Mouse (Mus musculus) embryo, embryonic 11.5 days (tissue): ENCODE results near the gene Proser2.
"Not testable (repeated sequence)": the region's sequence is repeated elsewhere in the genome, so short reads cannot be mapped to it uniquely, and the experiment has no call there.

Experiments
- DNase-seq: peaks from one replicate; pipeline ENCODE4 v3.0.0-alpha.2; 2012; ENCODE audit warnings: low read depth, low spot score

Gene Proser2

GRCm38 (mm10) chr2:6128881-6129280 lies 1.1 kb downstream of the Proser2 start:
- no peak for DNase-seq

DNA sequence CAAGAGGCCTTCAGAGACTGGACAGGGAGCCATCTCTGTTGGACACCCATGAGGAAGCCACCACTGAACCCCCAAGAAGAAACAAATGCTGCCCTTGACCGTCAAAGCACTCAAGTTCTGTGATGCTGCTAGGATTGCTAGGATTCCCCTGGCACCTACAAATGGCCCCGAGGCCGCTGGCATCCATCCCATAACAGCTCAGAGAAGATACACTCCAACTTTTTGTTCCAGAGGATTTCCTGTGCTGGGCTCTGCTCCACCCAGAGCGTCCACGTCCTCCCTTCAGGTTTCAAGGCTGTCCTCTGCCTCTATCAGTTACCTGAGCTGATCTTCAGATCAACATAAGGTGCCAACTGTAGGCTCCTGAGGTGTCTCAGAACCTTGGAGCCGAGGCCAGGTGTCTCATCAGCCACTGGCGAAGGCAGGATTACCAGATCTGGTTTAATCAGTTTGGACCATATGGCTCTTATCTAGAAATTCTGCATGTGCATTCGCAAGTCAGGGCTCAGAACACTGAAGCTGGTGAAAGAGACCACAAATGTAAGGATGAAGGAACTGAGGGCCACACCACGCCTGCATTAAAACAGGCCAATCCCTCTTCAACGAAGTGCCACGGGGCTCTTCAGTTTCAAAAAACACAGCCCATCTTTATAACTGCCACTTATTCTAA lies 1.7 kb downstream of the Proser2 start:
- no peak for DNase-seq

- no peak for DNase-seq
These were observed 7.0 kb downstream of the Proser2 start for GRCm38 (mm10) chr2:6123046-6123445.

DNA sequence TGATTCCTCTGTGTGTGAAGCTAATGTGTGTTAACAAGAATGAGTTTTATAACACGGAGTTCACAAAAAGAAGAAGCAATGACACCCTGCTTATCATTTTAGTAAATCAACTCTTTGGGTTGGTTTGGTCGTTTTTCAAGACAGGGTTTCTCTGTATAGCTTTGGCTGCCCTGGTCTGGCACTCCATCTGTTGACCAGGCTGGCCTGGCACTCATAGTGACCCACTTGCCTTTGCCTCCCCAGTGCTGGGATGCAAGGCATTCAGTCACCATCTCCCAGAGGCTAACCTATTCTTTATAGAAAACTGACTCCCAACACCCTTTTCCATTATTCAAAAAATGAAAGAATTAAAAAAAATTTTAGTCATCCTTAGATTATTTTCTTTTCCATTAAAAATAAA lies 8.9 kb downstream of the Proser2 start:
- DNase-seq, result no peak

- DNase-seq, result no peak
These were observed 11.8 kb downstream of the Proser2 start for GRCm38 (mm10) chr2:6118246-6118645.

DNA sequence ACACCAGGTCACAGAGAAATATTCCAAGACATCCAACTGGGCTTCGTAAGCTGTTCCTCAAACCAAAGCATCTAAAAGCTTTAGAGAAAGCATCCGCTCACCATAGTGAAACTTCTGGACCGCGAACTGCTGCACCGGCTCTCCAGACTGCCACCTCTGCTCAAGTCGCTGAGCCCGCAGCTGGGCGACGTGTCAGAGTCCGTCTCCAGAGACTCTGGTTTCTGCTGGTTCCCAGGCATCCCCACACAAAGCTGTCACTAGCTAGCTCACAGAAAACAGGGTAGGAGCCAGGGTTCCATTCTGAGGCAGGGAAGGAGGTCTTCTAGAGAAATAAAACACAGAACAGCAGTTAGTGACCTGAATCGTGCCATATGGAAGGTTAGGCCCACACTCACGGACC lies 16.2 kb downstream of the Proser2 start:
- no peak for DNase-seq

DNA sequence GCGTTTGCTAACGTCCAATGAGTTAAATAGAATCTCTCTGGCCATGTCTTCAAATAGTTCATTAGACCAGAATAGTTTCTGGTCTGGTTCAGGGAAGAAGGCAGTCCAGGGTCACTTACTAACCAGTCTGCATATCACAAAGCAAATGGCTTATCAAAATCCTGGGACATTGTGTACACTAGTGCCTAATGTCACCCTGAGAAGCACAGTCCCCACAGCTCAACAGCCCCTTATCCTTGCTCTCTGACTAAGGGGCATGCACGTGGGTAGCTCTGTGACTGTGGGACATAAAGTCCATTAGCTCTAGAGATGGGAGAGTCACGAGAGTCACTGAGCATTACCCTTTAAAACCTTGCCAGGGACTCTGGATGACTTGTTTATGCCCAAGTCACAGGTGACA lies 17.4 kb downstream of the Proser2 start:
- DNase-seq, result no peak

GRCm38 (mm10) chr2:6105437-6105836 lies 24.6 kb downstream of the Proser2 start:
- DNase-seq, result no peak

DNA sequence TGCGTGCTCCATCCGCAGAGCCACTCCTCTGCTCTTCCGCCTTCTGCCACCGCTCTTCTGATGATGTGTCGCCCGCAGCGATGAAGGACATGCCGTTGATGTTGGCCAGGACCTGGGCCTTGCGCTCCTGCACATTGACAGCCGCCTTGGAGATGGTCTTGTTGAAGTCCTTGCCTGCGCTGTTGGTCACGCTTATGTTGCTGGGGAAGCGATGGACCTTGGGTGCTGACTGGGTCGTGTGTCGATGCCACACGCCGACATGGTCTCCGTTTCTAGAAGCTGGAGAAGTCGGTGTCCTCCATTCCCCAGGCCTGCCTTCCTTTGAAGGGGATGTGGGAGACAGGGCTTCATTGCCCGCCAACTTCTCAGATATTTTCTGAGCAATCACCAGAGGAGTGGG lies 29.3 kb downstream of the Proser2 start:
- no peak for DNase-seq

DNA sequence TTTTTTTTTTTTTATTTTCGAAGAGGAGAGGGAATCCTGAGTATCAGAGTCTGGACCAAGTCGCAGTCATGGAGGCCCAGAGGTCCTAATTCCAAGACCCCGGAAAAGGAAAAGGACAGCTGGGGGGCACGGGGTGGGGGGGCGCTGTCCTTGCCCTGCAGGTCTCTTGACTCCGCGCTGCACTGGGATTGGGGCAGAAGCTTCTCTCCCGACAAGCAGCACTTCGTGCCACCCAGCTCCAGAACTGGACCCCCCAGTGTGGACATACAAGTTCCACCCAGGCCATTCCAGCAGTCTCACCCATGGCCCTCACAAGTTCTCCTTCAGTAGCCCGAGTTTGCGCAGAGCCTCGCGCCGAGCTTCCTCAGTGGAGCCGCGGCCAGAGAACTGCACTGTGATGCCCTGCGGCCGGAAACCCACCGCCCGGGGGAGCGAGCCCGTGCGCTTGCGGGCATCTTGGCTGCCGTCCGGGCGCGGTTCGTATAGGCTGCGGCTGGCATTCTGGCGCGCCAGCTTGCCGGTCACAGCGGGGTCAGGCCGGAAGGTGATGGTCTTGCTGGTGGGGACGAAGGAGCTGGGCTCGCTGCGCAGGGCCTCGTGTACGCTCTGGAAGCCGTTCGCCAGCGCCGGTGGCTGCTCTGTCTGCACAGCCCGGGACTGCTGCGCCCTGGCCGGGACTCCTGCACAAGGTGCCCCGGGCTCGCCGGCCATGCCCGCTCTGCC lies 29.8 kb downstream of the Proser2 start:
- DNase-seq, result no peak

- DNase-seq, result no peak
These were observed 30.6 kb downstream of the Proser2 start for GRCm38 (mm10) chr2:6099443-6099842.

DNA sequence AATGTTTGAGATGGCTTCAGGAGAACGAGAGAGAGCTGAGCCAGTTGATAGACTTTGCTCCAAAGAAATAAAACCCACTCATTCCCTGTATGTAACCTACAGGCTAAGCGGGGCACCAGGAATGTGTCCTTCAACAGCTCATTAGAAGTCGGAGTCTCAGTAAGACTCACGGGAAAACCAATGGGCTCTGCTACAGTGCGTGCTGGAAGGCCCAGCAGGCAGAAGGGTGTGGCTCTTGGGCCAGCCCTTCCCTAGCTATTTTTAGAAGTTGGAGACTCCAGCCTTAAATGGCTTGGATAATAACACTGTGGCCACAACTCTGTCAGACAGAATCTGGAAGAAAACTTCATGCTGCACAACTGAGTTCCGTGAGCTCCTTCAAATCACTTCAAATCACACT lies 31.1 kb downstream of the Proser2 start:
- DNase-seq, result no peak

- no peak for DNase-seq
These were observed 32.8 kb downstream of the Proser2 start for GRCm38 (mm10) chr2:6097113-6097716.

- not testable (repeated sequence) for DNase-seq
These were observed 40.1 kb downstream of the Proser2 start for GRCm38 (mm10) chr2:6089941-6090340.

DNA sequence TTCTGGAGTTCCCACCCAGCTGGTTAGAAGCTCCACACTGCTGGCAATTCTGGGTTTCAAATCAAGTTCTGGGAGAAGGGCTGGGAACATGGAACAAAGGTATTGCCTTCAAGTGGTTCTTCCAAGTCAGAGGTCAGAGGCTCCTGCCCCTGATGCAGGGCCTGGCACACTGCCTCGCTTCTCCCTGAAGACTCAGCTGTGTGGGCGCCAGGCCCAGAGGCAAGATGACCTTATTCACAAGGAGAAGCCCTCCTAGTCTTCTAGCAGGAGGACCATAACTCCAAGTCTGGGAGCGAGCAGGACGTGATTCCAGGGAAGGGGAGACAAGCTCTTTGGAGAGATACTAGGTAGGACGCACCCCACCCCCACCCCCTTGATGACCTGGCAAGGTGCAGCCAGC lies 42.9 kb downstream of the Proser2 start:
- no peak for DNase-seq

DNA sequence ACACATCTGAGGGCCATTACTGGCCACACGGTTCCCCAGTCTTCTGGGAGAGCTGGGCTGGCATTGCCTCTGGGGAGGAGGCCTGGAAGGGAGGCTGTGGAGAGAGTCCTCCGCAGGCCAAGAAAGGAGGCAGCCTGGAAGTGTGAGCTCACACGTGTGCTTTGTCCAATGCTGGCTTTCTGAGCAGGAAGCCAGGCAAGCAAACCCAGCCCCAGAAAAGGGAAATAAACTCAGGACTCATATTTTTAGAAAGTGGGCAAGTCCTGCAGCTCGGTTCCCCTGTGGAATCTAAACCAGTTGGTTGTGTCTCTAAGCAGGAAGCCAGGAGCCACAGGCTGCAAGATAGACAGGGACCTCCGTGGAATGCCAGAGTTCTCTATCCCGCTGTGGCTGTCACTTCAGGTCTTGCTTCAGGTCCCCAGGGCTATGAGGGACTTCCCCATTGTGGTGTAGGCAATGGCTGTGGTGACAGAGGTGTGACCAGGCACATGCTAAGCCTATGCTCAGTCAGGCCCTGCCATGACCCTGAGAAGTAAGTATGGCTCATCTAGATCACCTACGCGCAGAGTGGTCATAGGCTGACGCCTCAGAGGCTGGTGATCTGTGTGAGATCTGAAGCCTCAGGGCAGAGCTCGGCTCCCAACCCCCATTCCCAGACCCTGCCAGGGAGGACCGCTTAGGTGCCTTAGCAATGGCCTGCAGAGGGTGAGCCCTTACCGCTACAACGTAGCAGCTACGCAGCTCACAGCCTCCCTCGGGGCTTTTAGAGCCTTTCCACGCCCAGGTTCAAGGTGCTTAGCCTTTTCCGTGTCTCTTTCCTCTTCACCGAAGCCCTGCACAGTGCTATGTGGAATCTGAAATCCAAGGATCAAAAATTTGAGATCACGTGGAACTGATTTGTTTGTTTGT lies 44.1 kb downstream of the Proser2 start:
- no peak for DNase-seq

GRCm38 (mm10) chr2:6083696-6084095 lies 46.3 kb downstream of the Proser2 start:
- DNase-seq, result no peak

- DNase-seq, result no peak
These were observed 47.4 kb downstream of the Proser2 start for GRCm38 (mm10) chr2:6082615-6083014.

- DNase-seq, result no peak
These were observed 48.9 kb downstream of the Proser2 start for GRCm38 (mm10) chr2:6081108-6081507.

DNA sequence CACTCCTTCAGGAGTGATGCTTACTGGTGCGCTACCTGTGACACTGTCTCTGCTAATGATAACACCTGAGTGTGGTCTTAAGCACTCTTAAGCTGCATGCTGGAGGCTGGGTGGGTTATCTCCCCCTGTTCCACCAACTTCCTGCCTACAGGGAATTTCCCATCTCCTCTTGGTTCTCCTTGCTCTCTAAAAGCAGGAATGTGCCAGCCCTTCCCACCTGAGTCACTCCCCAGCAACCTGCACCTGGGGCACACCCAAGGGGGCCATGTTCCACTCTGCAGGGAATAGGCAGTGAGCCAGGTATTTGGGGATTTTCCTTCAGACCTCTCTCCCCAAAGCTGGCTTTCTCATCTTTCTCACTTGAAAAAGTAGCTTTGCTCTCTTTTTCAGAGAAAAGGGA lies 50.0 kb downstream of the Proser2 start:
- no peak for DNase-seq

- no peak for DNase-seq
These were observed 54.5 kb downstream of the Proser2 start for GRCm38 (mm10) chr2:6075530-6075896.
